Mouse (Mus musculus): Measurements from ENCODE around the gene Trub2.

DNA sequence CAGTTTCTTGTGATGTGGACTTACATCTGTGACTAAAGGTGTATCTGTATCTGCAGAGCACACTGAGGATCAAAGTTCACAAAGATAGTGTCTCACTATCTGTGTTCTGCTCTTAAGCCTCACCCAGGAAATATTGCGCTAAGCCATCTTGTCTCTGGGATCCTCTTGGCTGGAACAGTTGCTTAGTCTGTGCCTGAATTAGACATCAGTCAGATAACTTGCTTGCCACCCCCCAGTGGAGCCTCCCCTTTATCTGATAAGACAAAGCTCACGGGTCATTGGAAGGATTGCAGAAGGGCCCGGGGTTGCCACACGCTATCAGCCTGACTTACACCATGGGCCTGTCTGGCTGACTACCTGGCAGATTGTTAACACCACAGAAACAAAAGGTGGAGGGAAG lies 15.0 kb downstream of the Trub2 start:
- TF ChIP-seq CTCF (IDR thresholded peaks at IDR 0.05; ENCODE audit: borderline replicate concordance, insufficient read depth, low read length): no peak
- no peak for TF ChIP-seq POLR2A (IDR thresholded peaks at IDR 0.05; ENCODE audit: low read depth, low read length)
